Mouse (Mus musculus) CH12.LX (cell line): Measurements from ENCODE around the gene Smndc1.

Experiments used
- CHD2 ChIP-seq: IDR thresholded peaks from 2 replicates; pipeline ENCODE4 v1.6.1; 2011; ENCODE audit warnings: low read length, improper control_type of control experiment
- CTCF ChIP-seq, 2 experiments: IDR thresholded peaks in 1 of 2; conservative IDR thresholded peaks in 1 of 2; 2 replicates each; pipeline ENCODE4 v1.5.1; 2011 to 2012; ENCODE audit warnings: low read depth in 2 of 2, low read length in 2 of 2, improper control_type of control experiment in 1 of 2, inconsistent platforms in 1 of 2, mild to moderate bottlenecking in 1 of 2, moderate library complexity in 1 of 2
- EP300 ChIP-seq: IDR thresholded peaks from 2 replicates; pipeline ENCODE4 v1.6.1; 2011; ENCODE audit warnings: low read length, improper control_type of control experiment
- GABPA ChIP-seq: IDR thresholded peaks from 2 replicates; pipeline ENCODE4 v1.6.1; 2012; ENCODE audit warnings: low read depth, low read length, improper control_type of control experiment, inconsistent platforms; ENCODE audit not compliant: insufficient replicate concordance
- NELFE ChIP-seq: IDR thresholded peaks from 2 replicates; pipeline ENCODE4 v1.6.1; 2011; ENCODE audit warnings: low read depth, low read length, improper control_type of control experiment
- PAX5 ChIP-seq: IDR thresholded peaks from 2 replicates; pipeline ENCODE4 v1.6.1; 2012; ENCODE audit warnings: low read length, inconsistent platforms, mixed read lengths
- POLR2A ChIP-seq: IDR thresholded peaks from 2 replicates; pipeline ENCODE4 v1.6.1; 2011; ENCODE audit warnings: low read depth, mild to moderate bottlenecking, improper control_type of control experiment, low read length
- RCOR1 ChIP-seq: conservative IDR thresholded peaks from 2 replicates; pipeline ENCODE4 v1.6.1; 2012; ENCODE audit warnings: low read depth, mild to moderate bottlenecking, inconsistent platforms, low read length, improper control_type of control experiment
- TBP ChIP-seq: conservative IDR thresholded peaks from 2 replicates; pipeline ENCODE4 v1.6.1; 2011; ENCODE audit warnings: low read depth, low read length, improper control_type of control experiment
- USF1 ChIP-seq: IDR thresholded peaks from 2 replicates; pipeline ENCODE4 v1.6.1; 2014; ENCODE audit warnings: low read depth, mild to moderate bottlenecking, inconsistent platforms, low read length, improper control_type of control experiment
- ZC3H11A ChIP-seq: IDR thresholded peaks from 2 replicates; pipeline ENCODE4 v1.6.1; 2012; ENCODE audit warnings: low read depth, mild to moderate bottlenecking, inconsistent platforms, low read length, improper control_type of control experiment

- no peak for TF ChIP-seq CTCF (conservative IDR thresholded peaks at IDR 0.05 in 1 of 2, IDR thresholded peaks at IDR 0.05 in 1 of 2; ENCODE audit: low read depth in 2 of 2, low read length in 2 of 2)
- TF ChIP-seq USF1 = no peak
- no peak for TF ChIP-seq POLR2A
- no peak for TF ChIP-seq CHD2
- no peak for TF ChIP-seq RCOR1
- TF ChIP-seq TBP = no peak
- no peak for TF ChIP-seq NELFE
- TF ChIP-seq ZC3H11A = no peak
- TF ChIP-seq GABPA = no peak
- no peak for TF ChIP-seq PAX5
- TF ChIP-seq EP300 = no peak
These were observed 55.1 kb downstream of the Smndc1 start for GRCm38 (mm10) chr19:53335241-53335640.
